Comparison of ENCODE assay signal across 9 mouse cellular contexts in the genomic region with DNA sequence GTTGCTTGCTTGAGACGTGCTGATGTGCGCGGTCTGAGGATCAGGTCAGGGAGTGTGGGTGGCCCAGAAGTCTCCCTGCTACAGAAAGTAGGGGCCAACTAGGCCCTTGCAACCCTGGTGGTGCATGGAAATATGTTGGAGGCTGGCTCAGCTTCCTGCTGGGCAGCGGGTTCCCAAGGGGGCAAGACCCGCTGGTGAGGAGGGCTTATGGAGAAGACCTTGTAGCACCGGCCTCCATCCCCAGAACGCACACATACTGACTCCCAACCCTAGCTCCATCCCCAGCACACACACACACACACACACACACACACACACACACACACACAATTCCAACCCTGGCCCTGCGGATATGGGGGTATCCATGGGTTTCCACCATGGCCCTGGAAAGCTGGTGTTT. TPM values are rescaled to one million over a fixed set of nuclear protein-coding genes. Genes with fewer than 3 reads are reported as not detected.
DNase-seq lines count a peak whose midpoint lies in the region; ATAC-seq and TF ChIP-seq lines count a peak whose summit lies in the region.
"Had no signal": no experiment of that assay in that cellular context is flagged by ENCODE, and none has a peak within 500 bp of the region (broad histone marks: within the 10 kb centered on the region; RNA-seq: fewer than 3 reads in every experiment).

No protein-coding gene starts in this region.

- intact Hi-C loops in gastrocnemius, adult 2 months (cut with DNase I), result loop anchor here (5.0 kb wide), 2 partner anchors 121 to 241 kb away; no protein-coding TSS in a partner anchor
- intact Hi-C loops in gastrocnemius, postnatal 14 days (cut with DNase I; ENCODE audit: low total_unique reads), result loop anchor here (10.0 kb wide), 1 partner anchor 124 kb away; a partner anchor contains a TSS

- WGBS in forebrain, postnatal 0 days, result 2% methylated on average over 8 of the region's 8 CpGs
- WGBS in limb, embryonic 15.5 days, result 8% methylated on average over 8 of the region's 8 CpGs
- 20% methylated on average over 8 of the region's 8 CpGs for WGBS in stomach, postnatal 0 days

- TF ChIP-seq RAD21 in MEL (IDR thresholded peaks at IDR 0.05; ENCODE audit: low read depth, low read length), result no peak

- TF ChIP-seq POLR2A in MEL (IDR thresholded peaks at IDR 0.05; ENCODE audit: control insufficient read depth in 1 of 2, insufficient read depth in 1 of 2, low read depth in 1 of 2, low read length in 2 of 2, poor library complexity in 1 of 2), result no peak

- H3K4me2 ChIP-seq in forebrain, postnatal 0 days (ENCODE audit: low read depth), result peak overlapping the region; percentile 91
- peak overlapping the region; percentile 96 for H3K4me2 ChIP-seq in limb, embryonic 15.5 days
- H3K4me2 ChIP-seq in stomach, postnatal 0 days (replicated peaks; ENCODE audit: low read depth), result peak overlapping the region; percentile 92

- peak overlapping the region; percentile 96 for H3K27ac ChIP-seq in gastrocnemius, adult 2 months
- H3K27ac ChIP-seq in MEL (ENCODE audit: control insufficient read depth, low read depth, low read length), result no peak overlapping the region
- H3K27ac ChIP-seq in forebrain, postnatal 0 days (ENCODE audit: low read depth, low read length), result peak overlapping the region; percentile 45; the same call in 1 of the 2 replicates
- H3K27ac ChIP-seq in limb, embryonic 15.5 days, result peak overlapping the region; percentile 97
- peak overlapping the region; percentile 94 for H3K27ac ChIP-seq in stomach, postnatal 0 days (replicated peaks)

- H3K79me2 ChIP-seq in MEL (ENCODE audit: control insufficient read depth, insufficient read depth, low read length, poor library complexity), result no peaks in the 10 kb centered on the region

- peak; percentile 37 for DNase-seq in gastrocnemius, adult 2 months
- no peak for DNase-seq in gastrocnemius, postnatal 14 days
- peak; percentile 55 for DNase-seq in MEL (ENCODE audit: low read depth, low spot score)
- DNase-seq in forebrain, postnatal 0 days, result no peak
- DNase-seq in stomach, postnatal 0 days (ENCODE audit: low spot score), result no peak
- DNase-seq in left cerebral cortex, adult 8-10 months (ENCODE audit: low spot score in 2 of 2), result no peak
- DNase-seq in urinary bladder, postnatal 25 days (ENCODE audit: low spot score), result no peak

- H3K4me3 ChIP-seq in gastrocnemius, adult 2 months, result peak overlapping the region; percentile 78
- H3K4me3 ChIP-seq in MEL (ENCODE audit: control insufficient read depth in 1 of 2, insufficient read depth in 1 of 2, low read depth in 2 of 2, low read length in 2 of 2), result peak overlapping the region; percentile 68 to 81
- H3K4me3 ChIP-seq in forebrain, postnatal 0 days (ENCODE audit: low read depth, low read length), result peak overlapping the region; percentile 69
- peak overlapping the region; percentile 83 for H3K4me3 ChIP-seq in limb, embryonic 15.5 days
- peak overlapping the region; percentile 47 for H3K4me3 ChIP-seq in stomach, postnatal 0 days (ENCODE audit: low read depth, low read length)

- TF ChIP-seq EP300 in MEL (IDR thresholded peaks at IDR 0.05; ENCODE audit: low read depth in 1 of 2, low read length in 2 of 2), result no peak
- no peak for TF ChIP-seq EP300 in stomach, postnatal 0 days (optimal IDR thresholded peaks at IDR 0.05)

- H3K27me3 ChIP-seq in MEL (ENCODE audit: control insufficient read depth in 1 of 2, insufficient read depth in 2 of 2, low read length in 2 of 2), result no peaks in the 10 kb centered on the region
- H3K27me3 ChIP-seq in forebrain, postnatal 0 days (ENCODE audit: insufficient read depth, low read length), result no peaks in the 10 kb centered on the region
- H3K27me3 ChIP-seq in limb, embryonic 15.5 days, result no peaks in the 10 kb centered on the region
- H3K27me3 ChIP-seq in stomach, postnatal 0 days (ENCODE audit: control insufficient read depth, insufficient read depth, low read length), result no peaks in the 10 kb centered on the region

- peaks cover 0 to 5% of the 10 kb centered on the region in 2 experiments; a peak in 2 of 4 replicates for H3K36me3 ChIP-seq in MEL (ENCODE audit: control insufficient read depth in 1 of 2, insufficient read depth in 2 of 2, low read length in 2 of 2)
- H3K36me3 ChIP-seq in forebrain, postnatal 0 days (ENCODE audit: insufficient read depth), result no peaks in the 10 kb centered on the region
- no peaks in the 10 kb centered on the region for H3K36me3 ChIP-seq in limb, embryonic 15.5 days
- H3K36me3 ChIP-seq in stomach, postnatal 0 days (ENCODE audit: control insufficient read depth, insufficient read depth, low read length), result no peaks in the 10 kb centered on the region
- H3K36me3 ChIP-seq: G1E had no signal

- H3K9ac ChIP-seq in MEL (ENCODE audit: control insufficient read depth, low read depth, low read length, poor library complexity, severe bottlenecking), result peak overlapping the region; percentile 57
- peak overlapping the region; percentile 82 for H3K9ac ChIP-seq in forebrain, postnatal 0 days
- H3K9ac ChIP-seq in limb, embryonic 15.5 days, result 0 out of 2 replicates have a peak overlapping the region, but pooled peaks have one; percentile 17
- no peak overlapping the region for H3K9ac ChIP-seq in stomach, postnatal 0 days (ENCODE audit: low read length)

- peaks cover 0 to 12% of the 10 kb centered on the region in 2 experiments; a peak in 3 of 4 replicates for H3K4me1 ChIP-seq in MEL (ENCODE audit: control insufficient read depth in 1 of 2, insufficient read depth in 2 of 2, low read length in 2 of 2)
- H3K4me1 ChIP-seq in forebrain, postnatal 0 days (ENCODE audit: insufficient read depth), result peaks cover 19% of the 10 kb centered on the region
- H3K4me1 ChIP-seq in limb, embryonic 15.5 days, result peaks cover 46% of the 10 kb centered on the region
- H3K4me1 ChIP-seq in stomach, postnatal 0 days (replicated peaks; ENCODE audit: control insufficient read depth, insufficient read depth), result peaks cover 4% of the 10 kb centered on the region; the same call in 1 of the 2 replicates

- ATAC-seq in forebrain, postnatal 0 days, result no peak
- ATAC-seq in limb, embryonic 15.5 days (ENCODE audit: insufficient number of reproducible peaks, low FRiP score, low TSS enrichment, low read depth), result no peak
- no peak for ATAC-seq in stomach, postnatal 0 days (ENCODE audit: low FRiP score, low TSS enrichment)

- H3K9me3 ChIP-seq in MEL (replicated peaks; ENCODE audit: insufficient read depth, low read length), result no peaks in the 10 kb centered on the region
- no peaks in the 10 kb centered on the region for H3K9me3 ChIP-seq in forebrain, postnatal 0 days (ENCODE audit: low read length)
- no peaks in the 10 kb centered on the region for H3K9me3 ChIP-seq in limb, embryonic 15.5 days
- no peaks in the 10 kb centered on the region for H3K9me3 ChIP-seq in stomach, postnatal 0 days (ENCODE audit: control insufficient read depth, low read length)

- no peak for TF ChIP-seq CTCF in gastrocnemius, adult 2 months (IDR thresholded peaks at IDR 0.05)
- TF ChIP-seq CTCF in MEL (IDR thresholded peaks at IDR 0.05 in 2 of 3, conservative IDR thresholded peaks at IDR 0.05 in 1 of 3; ENCODE audit: control insufficient read depth in 1 of 3, insufficient read depth in 1 of 3, low read depth in 2 of 3, low read length in 3 of 3, poor library complexity in 1 of 3, severe bottlenecking in 1 of 3), result no peak
- no peak for TF ChIP-seq CTCF in forebrain, postnatal 0 days (IDR thresholded peaks at IDR 0.05; ENCODE audit: low read depth)
- no peak for TF ChIP-seq CTCF in stomach, postnatal 0 days (IDR thresholded peaks at IDR 0.05; ENCODE audit: low read depth)

TF ChIP-seq in MEL, 35 proteins besides CTCF, POLR2A, EP300 and RAD21 (continues in another document):
- no peak for TF ChIP-seq TCF12 (IDR thresholded peaks at IDR 0.05; ENCODE audit: low read depth, low read length)
- TF ChIP-seq GATA1 (IDR thresholded peaks at IDR 0.05; ENCODE audit: low read depth, low read length), result no peak
- TF ChIP-seq USF1 (IDR thresholded peaks at IDR 0.05; ENCODE audit: low read depth, low read length), result no peak
- no peak for TF ChIP-seq SMC3 (IDR thresholded peaks at IDR 0.05; ENCODE audit: low read depth, low read length)

RNA-seq across cellular contexts. Expression of a gene that starts 3.0 kb away (rescaled TPM):
- 1 to 10 TPM in 1 of 2 experiments, under 1 TPM in 1; 0.97 to 1.1 TPM for total RNA-seq in gastrocnemius, adult 2 months (2021)
- 1 to 10 TPM; 3.5 to 4.2 TPM for total RNA-seq in gastrocnemius, postnatal 14 days (2021)
- not detected in 2 replicates for total RNA-seq in MEL (2012; rRNA removed)
- under 1 TPM in 1 of 2 experiments, not detected in 1; 0.06 TPM for polyA plus RNA-seq in MEL (2012; ENCODE audit: insufficient read depth in 1 of 2, insufficient read length in 2 of 2, low read depth in 1 of 2, low replicate concordance in 2 of 2, missing spikeins in 1 of 2)
- 17.7 and 19.9 TPM in 2 replicates for total RNA-seq in forebrain, postnatal 0 days (2014; rRNA removed)
- polyA plus RNA-seq in forebrain, postnatal 0 days (2015; fragmentation: Nextera tagmentation; extraction: Ambion mirVana), result 4.0 and 6.2 TPM in 2 replicates
- 1.9 and 2.1 TPM in 2 replicates for polyA plus RNA-seq in limb, embryonic 15.5 days (2015; fragmentation: Nextera tagmentation; extraction: Ambion mirVana)
- polyA plus RNA-seq in stomach, postnatal 0 days (2015; fragmentation: Nextera tagmentation; extraction: Ambion mirVana), result 1.8 and 4.4 TPM in 2 replicates
- total RNA-seq in left cerebral cortex, adult 8-10 months (2022), result 10 to 100 TPM; 18.3 to 21.6 (median 19.8) TPM
- total RNA-seq: G1E had no signal
- polyA plus RNA-seq: G1E had no signal

RNA-seq across cellular contexts. Expression of a gene that starts 55.2 kb away (rescaled TPM):
- total RNA-seq in gastrocnemius, adult 2 months (2021), result 10 to 100 TPM; 48.9 to 86.1 TPM
- 10 to 100 TPM; 71.1 to 80.7 TPM for total RNA-seq in gastrocnemius, postnatal 14 days (2021)
- total RNA-seq in MEL (2012; rRNA removed), result 139 and 159 TPM in 2 replicates
- 100 to 1,000 TPM in 1 of 2 experiments, not detected in 1; 382 TPM for polyA plus RNA-seq in MEL (2012; ENCODE audit: insufficient read depth in 1 of 2, insufficient read length in 2 of 2, low read depth in 1 of 2, low replicate concordance in 2 of 2, missing spikeins in 1 of 2)
- 129 and 132 TPM in 2 replicates for total RNA-seq in forebrain, postnatal 0 days (2014; rRNA removed)
- polyA plus RNA-seq in forebrain, postnatal 0 days (2015; fragmentation: Nextera tagmentation; extraction: Ambion mirVana), result 143 and 148 TPM in 2 replicates
- 137 and 149 TPM in 2 replicates for polyA plus RNA-seq in limb, embryonic 15.5 days (2015; fragmentation: Nextera tagmentation; extraction: Ambion mirVana)
- polyA plus RNA-seq in stomach, postnatal 0 days (2015; fragmentation: Nextera tagmentation; extraction: Ambion mirVana), result 76.6 and 79.6 TPM in 2 replicates
- total RNA-seq in left cerebral cortex, adult 8-10 months (2022), result 100 to 1,000 TPM; 174 to 191 (median 186) TPM

RNA-seq across cellular contexts. Expression of a gene that starts 55.4 kb away (rescaled TPM):
- total RNA-seq in gastrocnemius, adult 2 months (2021), result 100 to 1,000 TPM; 362 to 422 TPM
- total RNA-seq in gastrocnemius, postnatal 14 days (2021), result 100 to 1,000 TPM; 251 to 325 TPM
- 22.0 and 23.9 TPM in 2 replicates for total RNA-seq in MEL (2012; rRNA removed)
- 10 to 100 TPM in 1 of 2 experiments, not detected in 1; 93.9 TPM for polyA plus RNA-seq in MEL (2012; ENCODE audit: insufficient read depth in 1 of 2, insufficient read length in 2 of 2, low read depth in 1 of 2, low replicate concordance in 2 of 2, missing spikeins in 1 of 2)
- 28.0 and 33.6 TPM in 2 replicates for total RNA-seq in forebrain, postnatal 0 days (2014; rRNA removed)
- polyA plus RNA-seq in forebrain, postnatal 0 days (2015; fragmentation: Nextera tagmentation; extraction: Ambion mirVana), result 20.7 and 24.0 TPM in 2 replicates
- 23.9 and 37.6 TPM in 2 replicates for polyA plus RNA-seq in limb, embryonic 15.5 days (2015; fragmentation: Nextera tagmentation; extraction: Ambion mirVana)
- 22.0 and 25.9 TPM in 2 replicates for polyA plus RNA-seq in stomach, postnatal 0 days (2015; fragmentation: Nextera tagmentation; extraction: Ambion mirVana)
- total RNA-seq in left cerebral cortex, adult 8-10 months (2022), result 10 to 100 TPM; 52.0 to 65.8 (median 62.6) TPM

Comparison
In these comparisons a context has a peak if more than half of its experiments do, and no peak if none do; other contexts are left out.
1. DNase-seq: peak in gastrocnemius, adult 2 months (single experiment) and MEL (single experiment); none in gastrocnemius, postnatal 14 days (single experiment), forebrain, postnatal 0 days (single experiment), stomach, postnatal 0 days (single experiment), left cerebral cortex, adult 8-10 months (0 of 2) and urinary bladder, postnatal 25 days (single experiment).
2. Peak in every context shown above with its lines, with median percentiles within 50 percentile points of each other: H3K4me3 ChIP-seq and H3K4me2 ChIP-seq.